Mouse (Mus musculus) lung, adult 2 months (tissue): Measurements from ENCODE around the gene Slc22a18.

Experiments
- CTCF ChIP-seq: fragments of 200-500 bp; IDR thresholded peaks from 2 replicates; pipeline ENCODE4 v1.5.1; 2011; ENCODE audit warnings: mild to moderate bottlenecking, low read length, control low read depth; ENCODE audit not compliant: insufficient read depth
- POLR2A ChIP-seq: fragments of 200-500 bp; IDR thresholded peaks from 2 replicates; pipeline ENCODE4 v1.6.1; 2011; ENCODE audit warnings: low read depth, mild to moderate bottlenecking, control low read depth, low read length, borderline replicate concordance; ENCODE audit errors: extremely low read depth

DNA sequence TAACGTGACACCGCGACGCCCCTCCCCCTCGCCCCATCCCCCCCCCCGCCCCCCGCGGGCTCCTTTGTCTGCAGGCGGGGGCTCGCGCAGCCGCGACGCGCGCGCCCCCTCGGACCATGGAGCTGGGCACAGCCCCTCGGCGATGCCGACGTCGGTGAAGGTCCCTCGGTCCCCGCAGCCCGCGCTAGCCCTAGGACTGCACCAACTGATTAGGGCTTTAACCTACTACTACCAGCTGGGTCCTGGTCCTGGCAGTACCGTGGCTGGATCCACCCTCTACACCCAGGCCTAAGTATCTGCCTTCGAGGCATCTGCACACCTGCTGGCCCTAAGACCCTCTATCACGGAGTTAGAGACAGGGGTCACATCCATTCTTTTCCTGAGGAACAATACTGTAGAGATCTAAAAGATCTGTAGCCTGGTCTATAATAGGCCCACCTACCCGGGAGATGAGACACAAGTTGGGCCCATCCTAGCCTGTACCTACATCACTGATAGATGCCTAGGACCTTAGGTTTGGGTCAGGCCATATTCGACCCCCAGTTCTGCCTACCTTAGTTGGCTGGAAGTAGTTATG, 12.2 kb upstream of the Slc22a18 start:
- TF ChIP-seq CTCF (no peak), POLR2A (no peak)
